Mouse (Mus musculus): Measurements from ENCODE around the gene Serpinc1. TPM values are rescaled to one million over a fixed set of nuclear protein-coding genes. Genes with fewer than 3 reads are reported as not detected.
"Not testable (repeated sequence)": the region's sequence is repeated elsewhere in the genome, so short reads cannot be mapped to it uniquely, and the experiment has no call there.

Serpinc1 gene
- polyA plus RNA-seq, 1 experiment from 2014 or later, result 1,401 TPM

DNA sequence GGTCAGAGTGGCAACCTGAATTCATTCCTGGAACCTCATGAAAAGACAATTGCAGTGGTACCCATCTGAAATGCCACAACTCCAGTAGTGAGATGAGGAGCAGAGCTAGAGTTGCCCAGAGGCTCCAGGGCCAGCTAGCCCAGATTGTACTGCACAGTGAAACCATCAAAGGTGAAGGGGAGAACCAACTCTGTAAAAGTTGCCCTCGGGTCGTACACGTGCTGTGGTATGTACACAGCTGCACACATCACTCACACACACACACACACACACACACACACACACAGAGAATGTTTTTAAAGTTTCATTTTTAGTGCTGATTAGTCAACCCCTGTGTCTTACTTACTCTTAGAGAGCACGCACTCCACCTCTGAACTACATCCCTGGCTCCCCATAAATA is 3.0 kb downstream of the Serpinc1 start:
- Histone ChIP-seq H3K4me2 (ENCODE audit: low read depth, low read length) (no peak overlapping the region), H3K9ac (ENCODE audit: low read depth, low read length) (no peak overlapping the region), H3K27me3 (ENCODE audit: control insufficient read depth, insufficient read depth, low read depth, low read length) (no peaks in the 10 kb centered on the region), H3K4me1 (ENCODE audit: control insufficient read depth, low read depth, low read length) (peaks cover 2% of the 10 kb centered on the region), H3K27ac (ENCODE audit: low read length) (peak overlapping the region; percentile 79), H3K36me3 (ENCODE audit: control insufficient read depth, insufficient read depth) (no peaks in the 10 kb centered on the region), H3K9me3 (replicated peaks; ENCODE audit: control insufficient read depth, low read length) (no peaks in the 10 kb centered on the region), H3K4me3 (ENCODE audit: low read depth, low read length) (no peak overlapping the region)
- WGBS (ENCODE audit: insufficient replicate concordance), result 72% methylated on average over 4 of the region's 4 CpGs
- ATAC-seq (ENCODE audit: low read depth), result peak; percentile 52; the same call in 1 of the 2 replicates

GRCm38 (mm10) chr1:160982887-160983286 is 4.5 kb downstream of the Serpinc1 start:
- H3K4me3 ChIP-seq (ENCODE audit: low read depth, low read length), result no peak overlapping the region
- no peak for ATAC-seq (ENCODE audit: low read depth)
- H3K4me1 ChIP-seq (ENCODE audit: control insufficient read depth, low read depth, low read length), result peaks cover 2% of the 10 kb centered on the region
- no peak overlapping the region for H3K9ac ChIP-seq (ENCODE audit: low read depth, low read length)
- H3K4me2 ChIP-seq (ENCODE audit: low read depth, low read length), result no peak overlapping the region
- no peaks in the 10 kb centered on the region for H3K36me3 ChIP-seq (ENCODE audit: control insufficient read depth, insufficient read depth)
- no peaks in the 10 kb centered on the region for H3K27me3 ChIP-seq (ENCODE audit: control insufficient read depth, insufficient read depth, low read depth, low read length)
- H3K9me3 ChIP-seq (replicated peaks; ENCODE audit: control insufficient read depth, low read length), result no peaks in the 10 kb centered on the region
- no peak overlapping the region for H3K27ac ChIP-seq (ENCODE audit: low read length)
- 69% methylated on average over 3 of the region's 3 CpGs for WGBS (ENCODE audit: insufficient replicate concordance)

DNA sequence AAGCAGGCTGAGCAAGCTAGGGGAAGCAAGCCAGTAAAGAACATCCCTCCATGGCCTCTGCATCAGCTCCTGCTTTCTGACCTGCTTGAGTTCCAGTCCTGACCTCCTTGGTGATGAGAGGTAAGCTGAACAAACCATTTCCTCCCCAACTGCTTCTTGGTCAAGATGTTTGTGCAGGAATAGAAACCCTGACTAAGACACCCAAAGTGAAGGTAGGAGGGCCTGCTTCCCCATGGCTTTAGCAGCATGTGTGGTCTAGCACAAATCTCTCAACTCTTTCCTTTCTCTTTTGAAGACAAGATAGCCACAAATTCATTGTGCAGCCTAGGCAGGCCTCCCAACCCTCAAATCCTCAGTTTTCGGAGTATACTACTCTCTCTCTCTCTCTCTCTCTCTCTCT is 6.3 kb downstream of the Serpinc1 start:
- not testable (repeated sequence) for H3K4me2 ChIP-seq (ENCODE audit: low read depth, low read length); H3K27ac ChIP-seq (ENCODE audit: low read length); H3K4me1 ChIP-seq (ENCODE audit: control insufficient read depth, low read depth, low read length); H3K9ac ChIP-seq (ENCODE audit: low read depth, low read length); H3K36me3 ChIP-seq (ENCODE audit: control insufficient read depth, insufficient read depth); H3K27me3 ChIP-seq (ENCODE audit: control insufficient read depth, insufficient read depth, low read depth, low read length); H3K9me3 ChIP-seq (replicated peaks; ENCODE audit: control insufficient read depth, low read length); H3K4me3 ChIP-seq (ENCODE audit: low read depth, low read length); ATAC-seq (ENCODE audit: low read depth)
- WGBS (ENCODE audit: insufficient replicate concordance), result 57% methylated on average over 1 of the region's 1 CpGs

GRCm38 (mm10) chr1:160985477-160985876 is 7.1 kb downstream of the Serpinc1 start:
- H3K36me3 ChIP-seq (ENCODE audit: control insufficient read depth, insufficient read depth), result no peaks in the 10 kb centered on the region
- no peaks in the 10 kb centered on the region for H3K9me3 ChIP-seq (replicated peaks; ENCODE audit: control insufficient read depth, low read length)
- H3K27me3 ChIP-seq (ENCODE audit: control insufficient read depth, insufficient read depth, low read depth, low read length), result no peaks in the 10 kb centered on the region
- WGBS (ENCODE audit: insufficient replicate concordance), result 67% methylated on average over 6 of the region's 6 CpGs
- H3K4me1 ChIP-seq (ENCODE audit: control insufficient read depth, low read depth, low read length), result peaks cover 2% of the 10 kb centered on the region
- no peak overlapping the region for H3K9ac ChIP-seq (ENCODE audit: low read depth, low read length)
- ATAC-seq (ENCODE audit: low read depth), result no peak
- no peak overlapping the region for H3K27ac ChIP-seq (ENCODE audit: low read length)
- H3K4me3 ChIP-seq (ENCODE audit: low read depth, low read length), result no peak overlapping the region
- no peak overlapping the region for H3K4me2 ChIP-seq (ENCODE audit: low read depth, low read length)

GRCm38 (mm10) chr1:160986881-160987635 is 8.7 kb downstream of the Serpinc1 start:
- Histone ChIP-seq H3K27ac (ENCODE audit: low read length) (peak overlapping the region; percentile 68), H3K4me3 (ENCODE audit: low read depth, low read length) (peak overlapping the region; percentile 49), H3K9ac (ENCODE audit: low read depth, low read length) (peak overlapping the region; percentile 16; the same call in 1 of the 2 replicates), H3K4me1 (ENCODE audit: control insufficient read depth, low read depth, low read length) (peaks cover 2% of the 10 kb centered on the region), H3K27me3 (ENCODE audit: control insufficient read depth, insufficient read depth, low read depth, low read length) (no peaks in the 10 kb centered on the region), H3K9me3 (replicated peaks; ENCODE audit: control insufficient read depth, low read length) (no peaks in the 10 kb centered on the region), H3K4me2 (ENCODE audit: low read depth, low read length) (no peak overlapping the region), H3K36me3 (ENCODE audit: control insufficient read depth, insufficient read depth) (no peaks in the 10 kb centered on the region)
- WGBS (ENCODE audit: insufficient replicate concordance), result 67% methylated on average over 17 of the region's 17 CpGs
- ATAC-seq (ENCODE audit: low read depth), result peak; percentile 87

DNA sequence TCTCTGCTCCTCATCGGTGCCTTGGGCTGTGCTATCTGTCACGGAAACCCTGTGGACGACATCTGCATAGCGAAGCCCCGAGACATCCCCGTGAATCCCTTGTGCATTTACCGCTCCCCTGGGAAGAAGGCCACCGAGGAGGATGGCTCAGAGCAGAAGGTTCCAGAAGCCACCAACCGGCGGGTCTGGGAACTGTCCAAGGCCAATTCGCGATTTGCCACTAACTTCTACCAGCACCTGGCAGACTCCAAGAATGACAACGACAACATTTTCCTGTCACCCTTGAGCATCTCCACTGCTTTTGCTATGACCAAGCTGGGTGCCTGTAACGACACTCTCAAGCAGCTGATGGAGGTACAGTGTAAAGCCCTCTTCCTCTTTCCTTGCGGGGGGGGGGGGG is 11.0 kb downstream of the Serpinc1 start:
- Histone ChIP-seq H3K9ac (ENCODE audit: low read depth, low read length) (no peak overlapping the region), H3K9me3 (replicated peaks; ENCODE audit: control insufficient read depth, low read length) (no peaks in the 10 kb centered on the region), H3K4me3 (ENCODE audit: low read depth, low read length) (peak overlapping the region; percentile 49), H3K27ac (ENCODE audit: low read length) (no peak overlapping the region), H3K4me1 (ENCODE audit: control insufficient read depth, low read depth, low read length) (peaks cover 2% of the 10 kb centered on the region), H3K36me3 (ENCODE audit: control insufficient read depth, insufficient read depth) (no peaks in the 10 kb centered on the region), H3K27me3 (ENCODE audit: control insufficient read depth, insufficient read depth, low read depth, low read length) (no peaks in the 10 kb centered on the region), H3K4me2 (ENCODE audit: low read depth, low read length) (peak overlapping the region; percentile 30)
- 66% methylated on average over 15 of the region's 15 CpGs for WGBS (ENCODE audit: insufficient replicate concordance)
- ATAC-seq (ENCODE audit: low read depth), result no peak

DNA sequence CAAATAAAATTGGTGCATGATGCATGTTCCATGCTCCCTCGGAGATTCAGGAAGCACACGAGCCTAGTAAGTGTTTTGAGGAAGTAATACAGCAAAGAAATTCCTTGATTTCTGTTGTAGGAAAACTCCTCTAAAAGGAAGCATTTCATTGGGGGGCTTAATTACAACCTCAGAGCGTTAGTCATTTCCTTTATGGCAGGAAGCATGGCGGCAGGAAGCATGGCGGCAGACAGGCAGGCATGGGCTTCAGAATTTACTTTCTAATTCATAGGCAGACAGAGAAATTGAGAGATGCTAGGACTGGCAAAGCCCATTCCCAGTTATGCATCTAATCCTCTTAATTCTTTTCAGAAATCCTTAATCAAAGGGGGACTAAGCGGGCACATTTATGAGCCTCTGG is 15.5 kb downstream of the Serpinc1 start:
- ATAC-seq (ENCODE audit: low read depth), result no peak
- Histone ChIP-seq H3K4me3 (ENCODE audit: low read depth, low read length) (no peak overlapping the region), H3K4me2 (ENCODE audit: low read depth, low read length) (no peak overlapping the region), H3K9ac (ENCODE audit: low read depth, low read length) (no peak overlapping the region), H3K4me1 (ENCODE audit: control insufficient read depth, low read depth, low read length) (no peaks in the 10 kb centered on the region; the same call in 1 of the 2 replicates), H3K9me3 (replicated peaks; ENCODE audit: control insufficient read depth, low read length) (no peaks in the 10 kb centered on the region), H3K27ac (ENCODE audit: low read length) (no peak overlapping the region), H3K36me3 (ENCODE audit: control insufficient read depth, insufficient read depth) (no peaks in the 10 kb centered on the region; the same call in 1 of the 2 replicates), H3K27me3 (ENCODE audit: control insufficient read depth, insufficient read depth, low read depth, low read length) (no peaks in the 10 kb centered on the region)
- 55% methylated on average over 6 of the region's 6 CpGs for WGBS (ENCODE audit: insufficient replicate concordance)

- no peak overlapping the region for H3K4me3 ChIP-seq (ENCODE audit: low read depth, low read length)
- no peaks in the 10 kb centered on the region for H3K36me3 ChIP-seq (ENCODE audit: control insufficient read depth, insufficient read depth)
- WGBS (ENCODE audit: insufficient replicate concordance), result 72% methylated on average over 4 of the region's 4 CpGs
These were observed 26.6 kb downstream of the Serpinc1 start for GRCm38 (mm10) chr1:161004942-161005341.

DNA sequence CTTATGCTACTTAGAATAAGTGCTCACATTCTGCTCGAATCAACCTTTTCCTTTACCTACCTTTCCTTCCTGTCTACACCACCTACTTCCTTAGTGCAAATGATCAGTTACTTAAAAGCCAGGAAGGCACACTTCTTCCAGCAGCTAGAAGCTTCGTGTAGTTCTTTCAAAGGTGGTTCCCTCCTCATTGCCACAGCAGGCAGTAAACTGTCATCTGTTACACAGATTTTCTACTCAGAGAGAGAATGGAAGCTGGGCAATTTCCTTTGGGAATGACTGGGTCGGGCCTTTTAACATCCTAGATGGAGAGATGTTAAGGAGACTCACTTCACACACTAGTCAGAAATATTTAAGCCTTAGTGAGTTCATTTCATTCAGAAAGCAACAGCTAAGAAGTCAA is 27.1 kb downstream of the Serpinc1 start:
- Histone ChIP-seq H3K4me1 (ENCODE audit: control insufficient read depth, low read depth, low read length) (no peaks in the 10 kb centered on the region; the same call in 1 of the 2 replicates), H3K4me2 (ENCODE audit: low read depth, low read length) (no peak overlapping the region), H3K4me3 (ENCODE audit: low read depth, low read length) (no peak overlapping the region), H3K9ac (ENCODE audit: low read depth, low read length) (no peak overlapping the region), H3K9me3 (replicated peaks; ENCODE audit: control insufficient read depth, low read length) (no peaks in the 10 kb centered on the region), H3K27me3 (ENCODE audit: control insufficient read depth, insufficient read depth, low read depth, low read length) (no peaks in the 10 kb centered on the region), H3K36me3 (ENCODE audit: control insufficient read depth, insufficient read depth) (no peaks in the 10 kb centered on the region), H3K27ac (ENCODE audit: low read length) (no peak overlapping the region)
- WGBS (ENCODE audit: insufficient replicate concordance), result 38% methylated on average over 3 of the region's 3 CpGs
- ATAC-seq (ENCODE audit: low read depth), result no peak

More at GRCm38 (mm10) chr1:161004942-161005341, 26.6 kb downstream of the Serpinc1 start:
- no peaks in the 10 kb centered on the region for H3K27me3 ChIP-seq (ENCODE audit: control insufficient read depth, insufficient read depth, low read depth, low read length)
- H3K4me2 ChIP-seq (ENCODE audit: low read depth, low read length), result no peak overlapping the region
- H3K4me1 ChIP-seq (ENCODE audit: control insufficient read depth, low read depth, low read length), result no peaks in the 10 kb centered on the region; the same call in 1 of the 2 replicates
- no peaks in the 10 kb centered on the region for H3K9me3 ChIP-seq (replicated peaks; ENCODE audit: control insufficient read depth, low read length)
- H3K27ac ChIP-seq (ENCODE audit: low read length), result no peak overlapping the region
- ATAC-seq (ENCODE audit: low read depth), result no peak
- no peak overlapping the region for H3K9ac ChIP-seq (ENCODE audit: low read depth, low read length)
